Mouse (Mus musculus): ENCODE measurements around the gene Mmp2. TPM values are rescaled to one million over a fixed set of nuclear protein-coding genes. Genes with fewer than 3 reads are reported as not detected.
A peak's percentile ranks its signal among the peaks of the same experiment; 100 is the strongest.
"Not testable (repeated sequence)": the region's sequence is repeated elsewhere in the genome, so short reads cannot be mapped to it uniquely, and the experiment has no call there.

Gene Mmp2
- polyA plus RNA-seq, 1 experiment from 2014 or later, result 123 TPM

DNA sequence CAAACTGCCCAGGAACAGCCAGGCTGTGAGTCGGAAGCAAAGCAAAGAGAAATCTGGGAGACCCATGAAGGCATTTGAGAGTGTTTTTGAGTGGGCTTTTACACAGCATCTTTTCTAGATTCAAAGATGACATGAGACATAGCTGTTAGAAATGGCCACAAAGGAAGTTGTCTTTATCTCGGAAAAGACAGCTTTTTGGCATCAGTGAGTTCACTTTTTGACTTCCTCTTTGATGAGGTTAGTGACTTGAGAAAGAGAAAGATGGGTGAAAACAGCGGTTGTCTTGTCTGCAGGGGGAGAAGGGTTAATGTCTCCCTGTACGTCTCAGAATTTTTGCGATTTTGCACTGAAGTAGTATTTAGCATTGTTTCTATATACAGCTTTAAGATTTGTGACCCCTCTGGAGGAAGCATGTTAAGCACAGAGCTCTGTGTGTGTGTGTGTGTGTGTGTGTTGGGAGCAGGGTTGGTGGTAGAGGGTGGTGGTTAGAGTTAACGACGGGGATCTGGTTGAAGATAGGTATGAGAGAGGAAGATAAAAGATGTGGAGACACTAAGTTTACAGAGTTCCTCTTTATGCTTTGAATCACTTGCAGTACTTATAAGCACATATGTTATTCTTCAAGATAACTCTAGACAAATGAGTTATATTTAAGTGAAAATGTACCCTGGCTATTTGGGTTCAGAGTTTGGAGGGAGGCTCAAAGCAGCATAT lies 29.3 kb downstream of the Mmp2 start:
- Histone ChIP-seq H3K27ac (ENCODE audit: poor library complexity, severe bottlenecking) (no peak overlapping the region), H3K9me3 (replicated peaks) (no peaks in the 10 kb centered on the region), H3K4me3 (peak overlapping the region; percentile 64), H3K36me3 (peaks cover 8% of the 10 kb centered on the region; the same call in 1 of the 2 replicates), H3K4me1 (replicated peaks) (peaks cover 13% of the 10 kb centered on the region; the same call in 1 of the 2 replicates), H3K9ac (0 out of 2 replicates have a peak overlapping the region, but pooled peaks have one; percentile 73), H3K27me3 (replicated peaks) (peaks cover 10% of the 10 kb centered on the region; the same call in 1 of the 2 replicates), H3K4me2 (peak overlapping the region; percentile 84)
- no peak for ATAC-seq (ENCODE audit: insufficient number of reproducible peaks, low FRiP score)
- WGBS, result 71% methylated on average over 7 of the region's 7 CpGs

DNA sequence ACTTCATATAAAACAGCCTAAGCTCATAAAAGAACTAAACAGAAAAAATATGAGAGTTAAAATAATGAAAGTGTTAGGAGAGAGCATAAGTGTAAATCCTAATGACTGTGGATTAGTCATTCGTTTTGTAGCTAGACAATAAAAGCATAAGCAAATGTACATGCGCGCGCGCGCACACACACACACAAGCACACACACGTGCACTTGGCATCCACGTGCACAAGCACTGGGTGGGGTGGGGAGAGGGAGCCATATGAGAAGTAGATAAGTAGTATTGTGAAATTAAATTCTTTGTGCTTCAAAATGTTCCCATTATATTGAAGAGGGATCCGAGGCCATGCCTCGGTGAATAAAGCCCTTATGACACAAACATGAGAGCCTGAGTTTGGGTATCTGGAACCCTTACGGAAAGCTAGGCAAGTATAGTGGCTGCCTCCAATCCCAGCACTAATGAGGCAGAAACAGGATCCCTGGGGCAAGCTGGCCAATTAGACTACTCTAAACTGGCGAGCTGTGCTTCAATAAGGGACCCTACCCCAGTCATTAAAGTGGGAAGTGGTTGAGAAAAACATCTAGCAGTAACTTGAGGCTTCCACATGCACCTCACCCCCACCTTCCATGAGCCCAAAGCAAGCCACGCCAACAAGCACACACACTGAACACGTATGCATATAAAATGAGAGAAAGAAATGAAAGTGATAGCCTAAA lies 31.5 kb downstream of the Mmp2 start:
- no peaks in the 10 kb centered on the region; the same call in 1 of the 2 replicates for H3K36me3 ChIP-seq
- no peak overlapping the region for H3K4me2 ChIP-seq
- no peak overlapping the region for H3K4me3 ChIP-seq
- peaks cover 10% of the 10 kb centered on the region; the same call in 1 of the 2 replicates for H3K27me3 ChIP-seq (replicated peaks)
- no peak overlapping the region for H3K27ac ChIP-seq (ENCODE audit: poor library complexity, severe bottlenecking)
- no peak for ATAC-seq (ENCODE audit: insufficient number of reproducible peaks, low FRiP score)
- H3K9ac ChIP-seq, result no peak overlapping the region
- WGBS, result 82% methylated on average over 14 of the region's 14 CpGs
- H3K9me3 ChIP-seq (replicated peaks), result no peaks in the 10 kb centered on the region
- peaks cover 13% of the 10 kb centered on the region; the same call in 1 of the 2 replicates for H3K4me1 ChIP-seq (replicated peaks)

DNA sequence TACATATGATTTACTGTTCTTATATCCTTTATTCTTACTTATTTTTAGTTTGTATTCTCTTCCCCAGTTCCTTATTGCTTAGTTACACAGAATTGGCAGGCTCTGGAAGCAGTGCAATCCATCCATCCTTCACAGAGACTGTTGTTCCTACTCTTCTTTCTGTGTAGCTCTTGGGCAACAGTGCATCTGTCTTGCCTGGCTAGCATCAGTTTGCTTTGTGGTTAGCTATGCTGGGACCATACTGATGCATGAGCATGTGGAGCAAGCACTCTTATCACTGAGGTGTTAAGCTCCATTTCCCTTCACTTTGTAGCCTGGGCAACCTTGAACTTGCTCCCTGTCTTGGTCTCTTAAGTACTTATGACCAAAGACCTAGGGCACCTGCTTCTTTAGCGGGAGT lies 34.9 kb downstream of the Mmp2 start:
- H3K27ac ChIP-seq (ENCODE audit: poor library complexity, severe bottlenecking), result no peak overlapping the region
- H3K27me3 ChIP-seq (replicated peaks), result no peaks in the 10 kb centered on the region
- no peak for ATAC-seq (ENCODE audit: insufficient number of reproducible peaks, low FRiP score)
- 79% methylated on average over 1 of the region's 1 CpGs for WGBS
- no peaks in the 10 kb centered on the region for H3K9me3 ChIP-seq (replicated peaks)
- no peaks in the 10 kb centered on the region; the same call in 1 of the 2 replicates for H3K36me3 ChIP-seq
- no peak overlapping the region for H3K4me2 ChIP-seq
- no peak overlapping the region for H3K9ac ChIP-seq
- no peaks in the 10 kb centered on the region; the same call in 1 of the 2 replicates for H3K4me1 ChIP-seq (replicated peaks)
- H3K4me3 ChIP-seq, result no peak overlapping the region

DNA sequence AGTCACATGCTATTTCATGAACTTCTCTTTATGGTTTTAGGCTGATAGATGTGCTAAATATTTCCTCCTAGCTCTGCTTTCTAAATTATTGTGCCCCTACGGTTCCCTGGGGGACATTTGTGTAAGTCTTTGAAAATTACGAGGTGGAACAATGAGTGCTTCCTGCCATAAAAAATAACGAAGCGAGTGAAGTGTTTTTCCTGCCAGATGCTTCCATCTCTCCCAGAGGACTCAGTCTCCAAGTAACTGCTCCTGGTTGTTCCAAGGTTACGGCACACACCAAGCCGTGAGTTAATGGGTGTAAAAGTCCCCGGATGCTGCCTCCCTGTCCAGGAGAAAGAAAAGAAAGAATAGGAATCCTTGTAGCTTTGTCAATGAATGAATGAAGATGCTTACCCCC lies 43.2 kb downstream of the Mmp2 start:
- no peaks in the 10 kb centered on the region for H3K36me3 ChIP-seq
- peaks cover 7% of the 10 kb centered on the region for H3K4me1 ChIP-seq (replicated peaks)
- H3K27me3 ChIP-seq (replicated peaks), result no peaks in the 10 kb centered on the region
- no peak for ATAC-seq (ENCODE audit: insufficient number of reproducible peaks, low FRiP score)
- H3K4me2 ChIP-seq, result no peak overlapping the region
- H3K9ac ChIP-seq, result no peak overlapping the region
- H3K9me3 ChIP-seq (replicated peaks), result no peaks in the 10 kb centered on the region
- 68% methylated on average over 7 of the region's 7 CpGs for WGBS
- H3K4me3 ChIP-seq, result no peak overlapping the region
- no peak overlapping the region for H3K27ac ChIP-seq (ENCODE audit: poor library complexity, severe bottlenecking)

DNA sequence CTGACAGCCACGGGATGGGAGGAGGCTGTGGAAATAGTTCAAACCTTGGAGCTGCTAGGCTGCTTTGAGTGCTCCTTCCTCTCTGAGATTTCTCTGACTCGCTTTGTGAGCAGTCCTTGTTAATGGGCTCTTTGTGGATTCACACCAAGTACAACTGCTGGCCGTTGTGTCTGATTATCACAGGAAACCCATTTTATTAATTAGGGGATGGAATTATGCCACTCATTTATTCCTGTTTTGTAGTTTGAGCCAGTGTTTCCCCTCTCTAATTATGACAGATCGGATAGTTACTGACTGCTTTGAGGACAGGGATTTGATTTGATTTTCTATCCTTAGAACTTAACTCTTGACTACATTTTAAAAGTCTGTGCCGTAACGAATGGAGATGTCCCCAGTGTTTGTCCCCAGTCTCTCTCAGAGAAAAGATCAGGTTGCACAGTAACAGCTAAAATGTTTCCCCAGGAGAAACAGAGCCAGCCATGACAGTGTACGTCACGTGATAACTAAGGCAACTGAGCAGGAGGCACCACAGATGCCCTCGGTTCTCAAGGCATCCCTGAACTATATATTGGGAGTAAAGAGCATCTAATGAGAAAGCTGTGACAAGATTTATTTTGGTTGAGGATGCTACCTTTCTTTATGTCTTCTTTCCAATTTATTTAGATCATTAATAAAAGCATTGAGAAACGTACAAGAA lies 45.1 kb downstream of the Mmp2 start:
- Histone ChIP-seq H3K9me3 (replicated peaks) (no peaks in the 10 kb centered on the region), H3K4me3 (no peak overlapping the region), H3K27ac (ENCODE audit: poor library complexity, severe bottlenecking) (no peak overlapping the region), H3K4me1 (replicated peaks) (peaks cover 7% of the 10 kb centered on the region), H3K36me3 (no peaks in the 10 kb centered on the region), H3K4me2 (no peak overlapping the region), H3K27me3 (replicated peaks) (no peaks in the 10 kb centered on the region), H3K9ac (no peak overlapping the region)
- no peak for ATAC-seq (ENCODE audit: insufficient number of reproducible peaks, low FRiP score)
- 65% methylated on average over 10 of the region's 10 CpGs for WGBS

DNA sequence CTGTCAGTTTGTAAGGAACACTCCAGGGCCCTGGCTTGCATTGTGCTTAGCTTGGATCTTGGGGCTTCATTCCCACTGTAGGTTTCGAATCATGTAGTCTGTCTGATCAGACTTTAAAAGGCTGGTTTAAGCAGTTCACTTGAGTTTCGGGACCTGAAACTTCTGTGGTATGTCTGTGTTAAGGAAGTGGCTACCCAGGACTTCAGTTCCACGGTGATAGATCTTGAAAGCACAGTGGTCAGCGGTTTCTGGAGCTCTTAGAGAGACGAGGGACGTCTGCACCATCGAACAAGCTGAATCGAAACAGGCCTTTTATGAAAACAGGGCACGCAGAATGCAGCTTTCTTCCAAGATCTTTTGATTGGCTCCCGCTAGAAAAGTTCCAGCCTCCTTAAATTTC lies 48.7 kb downstream of the Mmp2 start:
- 76% methylated on average over 10 of the region's 10 CpGs for WGBS
- no peak for ATAC-seq (ENCODE audit: insufficient number of reproducible peaks, low FRiP score)

DNA sequence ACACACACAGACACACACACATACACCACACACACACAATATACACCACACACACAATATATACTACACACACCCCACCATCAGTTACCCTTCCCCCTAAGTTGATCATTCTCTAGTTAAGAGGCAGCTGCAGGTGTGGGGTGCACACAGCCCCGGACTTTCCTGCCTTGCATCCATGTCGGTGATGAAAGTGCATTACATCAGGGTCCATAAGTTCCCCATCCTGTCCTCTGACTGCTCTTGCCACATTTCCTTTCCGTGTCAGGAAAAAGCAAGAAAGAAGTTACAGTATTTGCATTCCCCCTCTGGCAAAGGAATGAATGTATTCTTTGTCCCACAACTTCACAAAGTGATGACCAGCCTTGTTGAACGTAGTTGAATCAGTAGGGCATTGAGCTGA lies 54.2 kb downstream of the Mmp2 start:
- no peak overlapping the region for H3K4me3 ChIP-seq
- H3K9me3 ChIP-seq (replicated peaks), result peaks cover 7% of the 10 kb centered on the region; the same call in 1 of the 2 replicates
- no peak for ATAC-seq (ENCODE audit: insufficient number of reproducible peaks, low FRiP score)
- H3K27ac ChIP-seq (ENCODE audit: poor library complexity, severe bottlenecking), result no peak overlapping the region
- no peaks in the 10 kb centered on the region for H3K27me3 ChIP-seq (replicated peaks)
- no peak overlapping the region for H3K9ac ChIP-seq
- no peaks in the 10 kb centered on the region for H3K4me1 ChIP-seq (replicated peaks)
- H3K36me3 ChIP-seq, result 0 out of 2 replicates have a peak, but pooled peaks cover 6% of the 10 kb centered on the region
- H3K4me2 ChIP-seq, result no peak overlapping the region
- WGBS, result 59% methylated on average over 4 of the region's 4 CpGs

More for the DNA sequence above, 48.7 kb downstream of the Mmp2 start:
- H3K27me3 ChIP-seq (replicated peaks), result no peaks in the 10 kb centered on the region
- H3K36me3 ChIP-seq, result 0 out of 2 replicates have a peak, but pooled peaks cover 6% of the 10 kb centered on the region
- no peaks in the 10 kb centered on the region for H3K4me1 ChIP-seq (replicated peaks)
- no peak overlapping the region for H3K27ac ChIP-seq (ENCODE audit: poor library complexity, severe bottlenecking)
- H3K9me3 ChIP-seq (replicated peaks), result peaks cover 7% of the 10 kb centered on the region; the same call in 1 of the 2 replicates
- H3K9ac ChIP-seq, result no peak overlapping the region
- no peak overlapping the region for H3K4me3 ChIP-seq
- H3K4me2 ChIP-seq, result no peak overlapping the region

DNA sequence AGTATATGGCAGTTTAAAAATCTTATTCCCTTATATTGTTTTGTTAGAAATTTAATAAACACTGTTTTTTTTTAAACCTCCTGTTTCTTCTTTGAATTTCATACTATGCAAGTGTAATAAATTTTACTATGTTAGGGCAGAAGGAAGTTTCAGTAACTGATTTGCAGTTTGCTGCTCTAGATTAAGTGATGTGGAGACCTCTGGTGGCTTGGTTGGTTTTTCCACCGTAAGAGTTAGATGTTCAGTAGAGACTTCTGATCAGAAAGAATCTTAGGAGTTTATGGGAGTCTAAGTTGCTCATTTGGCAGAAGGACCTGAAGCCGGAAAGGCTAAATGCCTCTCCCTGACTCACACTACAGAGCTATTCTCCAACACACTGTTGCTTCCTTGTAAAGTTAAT lies 56.7 kb downstream of the Mmp2 start:
- no peaks in the 10 kb centered on the region for H3K27me3 ChIP-seq (replicated peaks)
- H3K9me3 ChIP-seq (replicated peaks), result peaks cover 7% of the 10 kb centered on the region; the same call in 1 of the 2 replicates
- no peaks in the 10 kb centered on the region for H3K4me1 ChIP-seq (replicated peaks)
- no peak overlapping the region for H3K4me3 ChIP-seq
- no peak overlapping the region for H3K27ac ChIP-seq (ENCODE audit: poor library complexity, severe bottlenecking)
- 67% methylated on average over 2 of the region's 2 CpGs for WGBS
- H3K9ac ChIP-seq, result no peak overlapping the region
- H3K36me3 ChIP-seq, result 0 out of 2 replicates have a peak, but pooled peaks cover 6% of the 10 kb centered on the region
- no peak for ATAC-seq (ENCODE audit: insufficient number of reproducible peaks, low FRiP score)
- H3K4me2 ChIP-seq, result no peak overlapping the region

DNA sequence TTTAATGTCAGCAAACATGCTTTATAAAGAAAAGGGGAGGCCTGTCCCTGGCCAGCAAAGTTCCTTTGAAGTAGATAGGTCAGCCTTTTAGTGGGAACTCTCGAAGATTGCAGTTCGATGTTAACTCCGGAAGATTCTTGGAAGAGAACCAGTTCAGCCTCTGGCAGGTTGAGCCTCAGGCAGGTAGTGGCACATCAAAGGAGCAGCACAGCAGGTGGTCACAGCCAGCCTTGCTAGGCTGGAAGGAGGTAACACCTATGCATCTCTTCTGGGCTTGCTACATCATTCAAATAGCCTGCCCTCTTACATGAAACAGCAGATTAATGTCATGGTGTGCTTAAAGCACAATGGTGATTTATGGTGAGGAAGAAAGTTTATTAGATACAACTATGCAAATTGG lies 65.1 kb downstream of the Mmp2 start:
- not testable (repeated sequence) for ATAC-seq (ENCODE audit: insufficient number of reproducible peaks, low FRiP score); H3K4me3 ChIP-seq; H3K4me2 ChIP-seq; H3K9ac ChIP-seq; H3K9me3 ChIP-seq (replicated peaks); H3K36me3 ChIP-seq; H3K4me1 ChIP-seq (replicated peaks); H3K27me3 ChIP-seq (replicated peaks); H3K27ac ChIP-seq (ENCODE audit: poor library complexity, severe bottlenecking)
- WGBS, result 51% methylated on average over 3 of the region's 3 CpGs

DNA sequence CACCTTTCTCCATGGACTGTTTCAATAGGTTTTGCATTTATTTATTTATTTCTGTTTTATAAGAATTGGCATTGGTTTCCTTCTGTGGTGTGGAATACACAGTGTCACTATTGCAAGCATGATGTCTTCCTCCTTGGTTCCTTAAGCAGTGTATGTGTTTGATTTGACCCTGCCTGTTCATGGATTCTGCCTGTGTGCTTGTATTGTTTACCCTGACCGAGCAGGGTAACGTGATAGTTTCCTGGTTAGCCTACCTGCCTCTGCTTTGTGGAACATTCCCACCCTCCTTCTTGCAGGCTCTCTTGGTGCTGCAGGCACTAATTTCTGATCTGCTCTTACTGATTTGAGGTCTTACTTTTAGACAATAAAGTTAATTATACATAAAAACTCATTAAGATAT lies 66.8 kb downstream of the Mmp2 start:
- H3K36me3 ChIP-seq, result no peaks in the 10 kb centered on the region
- H3K4me3 ChIP-seq, result no peak overlapping the region
- WGBS, result 76% methylated on average over 2 of the region's 2 CpGs
- H3K4me2 ChIP-seq, result no peak overlapping the region
- H3K27ac ChIP-seq (ENCODE audit: poor library complexity, severe bottlenecking), result no peak overlapping the region
- H3K4me1 ChIP-seq (replicated peaks), result no peaks in the 10 kb centered on the region
- H3K9ac ChIP-seq, result no peak overlapping the region
- H3K9me3 ChIP-seq (replicated peaks), result no peaks in the 10 kb centered on the region
- H3K27me3 ChIP-seq (replicated peaks), result no peaks in the 10 kb centered on the region
- no peak for ATAC-seq (ENCODE audit: insufficient number of reproducible peaks, low FRiP score)

DNA sequence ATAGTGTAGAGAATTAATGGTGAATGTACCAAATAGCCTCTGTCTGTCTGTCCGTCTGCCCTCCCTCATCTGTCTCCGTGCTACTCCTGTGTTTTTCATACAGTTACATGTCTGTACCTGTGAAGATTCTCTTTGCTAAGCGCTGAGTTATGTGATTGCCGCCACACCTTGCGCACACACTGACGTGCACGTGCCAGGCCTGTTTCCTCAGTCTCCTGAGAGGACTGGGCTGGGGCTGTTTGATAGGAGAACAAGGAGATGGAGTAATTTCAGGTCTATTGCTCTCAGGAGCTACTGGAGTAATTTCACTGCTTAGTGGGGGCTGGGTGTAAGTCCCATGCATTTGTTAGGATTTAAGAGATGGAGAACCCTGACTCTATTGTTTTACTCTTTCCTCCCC lies 68.0 kb downstream of the Mmp2 start:
- 90% methylated on average over 7 of the region's 7 CpGs for WGBS
- ATAC-seq (ENCODE audit: insufficient number of reproducible peaks, low FRiP score), result no peak
- no peak overlapping the region for H3K27ac ChIP-seq (ENCODE audit: poor library complexity, severe bottlenecking)

More for the DNA sequence above, 68.0 kb downstream of the Mmp2 start:
- Histone ChIP-seq H3K9me3 (replicated peaks) (no peaks in the 10 kb centered on the region), H3K4me2 (no peak overlapping the region), H3K4me1 (replicated peaks) (no peaks in the 10 kb centered on the region), H3K27me3 (replicated peaks) (no peaks in the 10 kb centered on the region), H3K36me3 (no peaks in the 10 kb centered on the region), H3K4me3 (no peak overlapping the region), H3K9ac (no peak overlapping the region)
